Mouse (Mus musculus) stomach, postnatal 0 days (tissue): Measurements from ENCODE around the gene Nmral1. TPM values are rescaled to one million over a fixed set of nuclear protein-coding genes. Genes with fewer than 3 reads are reported as not detected.
A peak's percentile ranks its signal among the peaks of the same experiment; 100 is the strongest.

Experiments used
- ATAC-seq: fragments of 200-750 bp; cut with Nextera tagmentation; 2 replicates; pipeline ENCODE4 v1.8.0; 2017; ENCODE audit not compliant: low FRiP score, low TSS enrichment
- DNase-seq: peaks from one replicate; pipeline ENCODE4 v3.0.0-alpha.2; 2016; ENCODE audit warnings: low spot score
- H3K27ac ChIP-seq: fragments of 300-500 bp; sonication (generic); replicated peaks from 2 replicates; pipeline ENCODE4 v1.5.1; 2014; ENCODE audit warnings: mild to moderate bottlenecking, control low read depth
- H3K27me3 ChIP-seq: fragments of 300-500 bp; sonication (generic); 2 replicates; pipeline ENCODE4 v1.6.1; 2014; ENCODE audit warnings: low read length; ENCODE audit not compliant: control insufficient read depth, insufficient read depth
- H3K36me3 ChIP-seq: fragments of 300-500 bp; sonication (generic); 2 replicates; pipeline ENCODE4 v1.6.1; 2014; ENCODE audit warnings: low read length, mixed read lengths; ENCODE audit not compliant: control insufficient read depth, insufficient read depth
- H3K4me1 ChIP-seq: fragments of 300-500 bp; sonication (generic); replicated peaks from 2 replicates; pipeline ENCODE4 v1.6.1; 2014; ENCODE audit warnings: antibody characterized with exemption; ENCODE audit not compliant: control insufficient read depth, insufficient read depth
- H3K4me2 ChIP-seq: fragments of 300-500 bp; sonication (generic); replicated peaks from 2 replicates; pipeline ENCODE4 v1.6.1; 2014; ENCODE audit warnings: low read depth, mild to moderate bottlenecking, control low read depth, moderate library complexity
- H3K4me3 ChIP-seq: fragments of 300-500 bp; sonication (generic); 2 replicates; pipeline ENCODE4 v1.5.1; 2014; ENCODE audit warnings: low read depth, low read length, control low read depth
- H3K9ac ChIP-seq: fragments of 300-500 bp; sonication (generic); 2 replicates; pipeline ENCODE4 v1.6.1; 2014; ENCODE audit warnings: mild to moderate bottlenecking, low read length, control low read depth, mixed read lengths
- H3K9me3 ChIP-seq: fragments of 300-500 bp; sonication (generic); 2 replicates; pipeline ENCODE4 v1.6.1; 2016; ENCODE audit warnings: low read length; ENCODE audit not compliant: control insufficient read depth
- CTCF ChIP-seq: IDR thresholded peaks from 2 replicates; pipeline ENCODE4 v1.5.1; 2016; ENCODE audit warnings: antibody characterized with exemption, low read depth, mild to moderate bottlenecking, moderate library complexity
- EP300 ChIP-seq: optimal IDR thresholded peaks from 2 replicates; pipeline ENCODE3; 2016; ENCODE audit warnings: antibody characterized with exemption
- WGBS: fragments of 180-500 bp; shearing (Covaris S2); extraction: QIAGEN DNeasy Blood & Tissue Kit; methylation state at CpG from one replicate; pipeline ENCODE4 v1.1.7; 2014; 5-methylcytosine and 5-hydroxymethylcytosine counted together
- polyA plus RNA-seq: library from polyadenylated mRNA; unstranded; fragments of >200 nt; fragmentation: Nextera tagmentation; extraction: Ambion mirVana; gene quantifications from 2 replicates; pipeline ENCODE4 v1.2.1, GENCODE M21; 2015

The Nmral1 gene
- 15.5 and 17.2 TPM in 2 replicates for polyA plus RNA-seq

DNA sequence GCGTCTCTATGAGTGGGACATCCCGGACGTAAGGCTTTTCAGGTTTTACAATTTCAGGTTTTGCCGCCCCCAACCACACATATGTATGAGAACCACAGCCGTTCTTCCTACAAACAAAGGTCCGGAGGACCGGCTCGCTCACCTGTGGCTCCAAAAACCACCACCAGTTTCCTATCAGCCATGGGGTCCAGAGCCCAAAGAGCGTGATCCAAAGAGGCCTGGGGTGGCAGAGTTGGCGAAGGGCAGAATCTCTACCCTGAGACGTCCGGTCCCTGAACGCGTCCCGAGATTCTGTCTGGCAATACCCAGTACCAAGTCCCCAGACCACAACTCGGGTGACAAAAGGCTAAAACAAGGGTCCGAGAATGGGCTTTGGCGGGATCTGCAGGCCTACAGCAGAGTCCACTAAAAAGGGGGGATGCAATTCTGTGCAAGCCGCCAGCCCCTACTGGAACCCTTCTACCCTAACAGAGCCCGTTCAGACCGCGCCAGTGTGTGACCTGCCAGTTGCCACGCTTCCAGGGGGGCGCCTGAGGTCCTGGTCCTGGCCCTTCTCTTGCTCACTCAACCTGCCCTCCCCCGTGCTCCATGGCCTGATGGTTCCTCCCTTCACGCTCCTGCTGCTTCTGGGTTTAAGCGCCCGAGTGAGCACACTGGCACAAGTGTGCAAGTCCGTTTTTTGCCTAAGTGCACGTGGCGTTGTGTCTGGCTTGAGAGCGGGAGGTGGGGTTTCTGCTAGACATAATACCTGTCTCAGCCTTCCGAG, at the start of gene Nmral1:
Nmral1 (minus strand) TSS at position 604 of the 766 bp plus-strand sequence.
- H3K4me1 ChIP-seq: no peaks in the 10 kb centered on the region
- peak within 1 kb of the TSS; percentile 73 for H3K4me2 ChIP-seq
- ATAC-seq: peak; percentile 88
- peak; percentile 71 for DNase-seq
- H3K27me3 ChIP-seq: no peaks in the 10 kb centered on the region
- H3K9ac ChIP-seq: peak within 1 kb of the TSS; percentile 75
- 9% methylated on average over 33 of the region's 33 CpGs for WGBS
- H3K4me3 ChIP-seq: peak within 1 kb of the TSS; percentile 57
- TF ChIP-seq CTCF (no peak), EP300 (no peak)
- no peaks in the 10 kb centered on the region for H3K9me3 ChIP-seq
- H3K36me3 ChIP-seq: peaks cover 6% of the 10 kb centered on the region
- peak within 1 kb of the TSS; percentile 45; the same call in 1 of the 2 replicates for H3K27ac ChIP-seq

DNA sequence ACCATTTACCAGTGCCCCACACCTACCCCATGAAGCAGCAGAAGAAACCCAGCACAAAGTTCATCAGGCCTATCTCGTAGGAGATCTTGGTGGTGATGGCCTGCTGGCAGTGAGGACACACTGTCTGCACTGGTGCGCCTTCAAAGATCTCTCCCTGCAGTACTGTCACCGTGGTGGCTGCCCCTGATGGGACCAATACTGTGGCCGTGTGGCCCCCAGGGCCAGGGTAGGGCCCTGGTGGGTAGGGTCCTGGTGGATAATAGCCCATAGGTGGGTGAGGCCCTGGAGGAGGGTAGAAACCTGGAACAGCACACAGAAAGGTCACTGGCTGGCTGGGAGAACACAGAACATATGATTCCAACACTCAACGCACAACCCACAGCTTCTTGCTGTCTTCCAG, 49.6 kb upstream of the Nmral1 start:
- Histone ChIP-seq H3K9me3 (no peaks in the 10 kb centered on the region), H3K9ac (no peak overlapping the region), H3K27me3 (no peaks in the 10 kb centered on the region), H3K27ac (no peak overlapping the region), H3K4me1 (0 out of 2 replicates have a peak, but pooled peaks cover 2% of the 10 kb centered on the region), H3K36me3 (peaks cover 27% of the 10 kb centered on the region), H3K4me2 (no peak overlapping the region), H3K4me3 (no peak overlapping the region)
- 88% methylated on average over 5 of the region's 5 CpGs for WGBS
- no peak for DNase-seq
- ATAC-seq: no peak
- TF ChIP-seq EP300 (no peak), CTCF (no peak)

DNA sequence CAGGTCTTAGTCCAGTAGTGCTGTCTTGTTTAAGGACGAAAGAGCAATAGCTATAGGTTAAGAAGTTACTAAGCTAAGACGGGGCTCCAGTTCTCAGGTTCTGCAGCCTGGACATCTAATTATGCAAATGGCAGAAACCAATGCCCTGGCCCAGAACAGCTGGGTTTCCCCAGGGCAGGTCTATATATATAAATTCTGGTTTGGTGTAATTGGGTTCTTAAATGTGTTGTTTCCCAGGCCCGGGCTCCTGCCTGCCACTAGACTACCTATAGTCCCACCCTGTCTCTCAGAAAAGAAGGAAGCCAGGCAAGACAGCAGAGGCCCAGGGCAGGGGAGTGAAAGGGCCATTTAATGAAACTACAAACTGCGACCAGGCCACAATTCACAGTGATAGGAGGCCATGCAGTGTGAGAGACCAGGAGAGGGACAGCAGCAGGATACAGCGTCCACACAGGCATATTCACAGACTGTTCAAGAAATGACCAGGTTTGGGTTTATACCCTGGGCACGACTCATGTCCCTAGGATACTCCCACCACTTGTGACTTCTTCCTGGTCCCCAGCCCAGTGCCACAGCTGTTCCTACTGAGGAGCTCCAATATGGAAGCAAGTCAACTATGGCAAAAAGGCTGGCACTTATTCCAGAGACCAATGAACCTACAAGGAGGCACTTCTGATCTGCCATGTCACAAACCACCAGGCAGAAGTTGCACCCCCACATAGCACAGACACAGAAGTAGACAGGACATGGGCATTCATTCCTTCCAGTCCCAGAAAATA, 48.0 kb upstream of the Nmral1 start:
- Histone ChIP-seq H3K9ac (no peak overlapping the region), H3K27me3 (no peaks in the 10 kb centered on the region), H3K27ac (no peak overlapping the region), H3K36me3 (peaks cover 27% of the 10 kb centered on the region), H3K4me1 (no peaks in the 10 kb centered on the region), H3K4me2 (no peak overlapping the region), H3K4me3 (no peak overlapping the region), H3K9me3 (no peaks in the 10 kb centered on the region)
- DNase-seq: no peak
- TF ChIP-seq EP300: no peak
- no peak for TF ChIP-seq CTCF
- 82% methylated on average over 6 of the region's 6 CpGs for WGBS
- no peak for ATAC-seq

DNA sequence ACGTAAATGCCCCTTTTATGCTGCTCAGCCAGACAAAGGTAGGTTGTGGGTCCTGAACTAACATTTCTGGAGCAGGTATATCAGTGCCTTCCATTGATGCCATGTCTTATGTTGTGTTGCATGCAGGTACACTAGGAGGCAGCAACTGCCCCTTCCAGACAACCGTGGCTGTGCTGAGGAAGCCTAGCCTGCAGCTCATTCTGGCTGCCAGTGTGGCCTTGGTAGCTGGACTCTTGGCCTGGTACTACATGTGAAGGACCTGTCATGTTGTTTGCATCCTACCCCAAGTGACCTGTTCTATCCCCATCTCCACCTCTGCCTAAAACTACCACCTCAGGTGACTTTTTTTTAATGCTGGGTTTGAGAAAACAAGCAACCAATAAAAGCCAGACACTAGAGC, 46.7 kb upstream of the Nmral1 start:
- Histone ChIP-seq H3K9ac (no peak overlapping the region), H3K36me3 (peaks cover 27% of the 10 kb centered on the region), H3K9me3 (no peaks in the 10 kb centered on the region), H3K4me2 (no peak overlapping the region), H3K27me3 (no peaks in the 10 kb centered on the region), H3K27ac (no peak overlapping the region), H3K4me1 (no peaks in the 10 kb centered on the region), H3K4me3 (no peak overlapping the region)
- TF ChIP-seq EP300: no peak
- peak; percentile 38 for TF ChIP-seq CTCF
- DNase-seq (no peak), ATAC-seq (peak; percentile 18; the same call in 1 of the 2 replicates)
- WGBS: 77% methylated on average over 2 of the region's 2 CpGs

DNA sequence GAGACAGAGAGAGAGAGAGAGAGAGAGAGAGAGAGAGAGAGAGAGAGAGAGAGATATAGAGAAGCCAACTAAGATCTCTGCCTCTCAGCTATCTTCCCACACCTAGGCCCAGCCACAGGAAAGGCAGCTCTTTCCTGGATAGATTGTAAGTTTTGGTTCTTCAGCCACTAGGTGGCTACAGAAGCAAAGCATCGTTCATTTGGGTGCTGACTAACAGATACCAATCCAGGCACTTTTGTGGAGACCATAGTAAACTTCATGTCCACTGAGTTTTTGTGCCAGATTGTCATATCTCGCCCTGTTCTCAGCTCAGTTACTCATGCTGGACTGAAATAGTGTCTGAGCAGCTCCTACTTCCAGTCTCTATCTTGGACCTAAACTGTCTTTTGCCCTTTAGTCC, 44.1 kb upstream of the Nmral1 start:
- no peaks in the 10 kb centered on the region for H3K4me1 ChIP-seq
- no peak for DNase-seq
- no peak overlapping the region for H3K9ac ChIP-seq
- peaks cover 10% of the 10 kb centered on the region; the same call in 1 of the 2 replicates for H3K36me3 ChIP-seq
- peak; percentile 74; the same call in 1 of the 2 replicates for ATAC-seq
- no peak overlapping the region for H3K27ac ChIP-seq
- no peak overlapping the region for H3K4me3 ChIP-seq
- no peak overlapping the region for H3K4me2 ChIP-seq
- WGBS: 32% methylated on average over 2 of the region's 2 CpGs
- peak; percentile 84 for TF ChIP-seq CTCF
- TF ChIP-seq EP300: no peak
- H3K9me3 ChIP-seq: no peaks in the 10 kb centered on the region
- H3K27me3 ChIP-seq: no peaks in the 10 kb centered on the region
